Mouse (Mus musculus) E14TG2a.4 (cell line): Measurements from ENCODE around the gene Ankrd10.

Experiments used
- CTCF ChIP-seq: conservative IDR thresholded peaks from 2 replicates; pipeline ENCODE4 v1.5.1; 2014; ENCODE audit warnings: low read length
- NANOG ChIP-seq: IDR thresholded peaks from 2 replicates; pipeline ENCODE4 v1.6.1; 2014; ENCODE audit warnings: borderline replicate concordance, low read length, mixed read lengths
- POU5F1 ChIP-seq: IDR thresholded peaks from 2 replicates; pipeline ENCODE4 v1.6.1; 2014; ENCODE audit warnings: low read length, borderline replicate concordance

- TF ChIP-seq CTCF (no peak), POU5F1 (no peak), NANOG (no peak)
Measured at GRCm38 (mm10) chr8:11564721-11565120, 70.8 kb downstream of the Ankrd10 start.
